Mouse (Mus musculus) stomach, embryonic 16.5 days (tissue): Measurements from ENCODE around the gene Apela. TPM values are rescaled to one million over a fixed set of nuclear protein-coding genes. Genes with fewer than 3 reads are reported as not detected.

ENCODE experiments used
- ATAC-seq: fragments of 200-750 bp; cut with Nextera tagmentation; 2 replicates; pipeline ENCODE4 v1.8.0; 2017; ENCODE audit warnings: moderate number of reproducible peaks, moderate TSS enrichment; ENCODE audit not compliant: insufficient read depth, low FRiP score
- H3K27ac ChIP-seq: fragments of 300-500 bp; sonication (generic); 2 replicates; pipeline ENCODE4 v1.5.1; 2014; ENCODE audit warnings: low read length
- H3K27me3 ChIP-seq: fragments of 300-500 bp; sonication (generic); 2 replicates; pipeline ENCODE4 v1.6.1; 2014; ENCODE audit warnings: low read length, control low read depth, mixed read lengths; ENCODE audit not compliant: control insufficient read depth, insufficient read depth
- H3K36me3 ChIP-seq: fragments of 300-500 bp; sonication (generic); 2 replicates; pipeline ENCODE4 v1.6.1; 2014; ENCODE audit warnings: low read length; ENCODE audit not compliant: control insufficient read depth, insufficient read depth
- H3K4me1 ChIP-seq: fragments of 300-500 bp; sonication (generic); 2 replicates; pipeline ENCODE4 v1.6.1; 2014; ENCODE audit warnings: low read length, control low read depth, mixed read lengths; ENCODE audit not compliant: control insufficient read depth, insufficient read depth
- H3K4me2 ChIP-seq: fragments of 300-500 bp; sonication (generic); 2 replicates; pipeline ENCODE4 v1.6.1; 2014; ENCODE audit warnings: low read depth, low read length, mixed read lengths
- H3K4me3 ChIP-seq: fragments of 300-500 bp; sonication (generic); replicated peaks from 2 replicates; pipeline ENCODE4 v1.5.1; 2014; ENCODE audit warnings: mild to moderate bottlenecking, low read length
- H3K9ac ChIP-seq: fragments of 300-500 bp; sonication (generic); 2 replicates; pipeline ENCODE4 v1.6.1; 2014; ENCODE audit warnings: low read length
- H3K9me3 ChIP-seq: fragments of 300-500 bp; sonication (generic); replicated peaks from 2 replicates; pipeline ENCODE4 v1.6.1; 2016; ENCODE audit warnings: low read length, control low read depth; ENCODE audit not compliant: control insufficient read depth
- WGBS: fragments of 180-500 bp; shearing (Covaris S2); extraction: QIAGEN DNeasy Blood & Tissue Kit; methylation state at CpG from one replicate; pipeline ENCODE4 v1.1.7; 2014; 5-methylcytosine and 5-hydroxymethylcytosine counted together
- polyA plus RNA-seq: library from polyadenylated mRNA; unstranded; fragments of >200 nt; fragmentation: Nextera tagmentation; extraction: Ambion mirVana; gene quantifications from 2 replicates; pipeline ENCODE4 v1.2.1, GENCODE M21; 2015

The Apela gene
- polyA plus RNA-seq, 1 experiment from 2014 or later: 3.1 TPM

DNA sequence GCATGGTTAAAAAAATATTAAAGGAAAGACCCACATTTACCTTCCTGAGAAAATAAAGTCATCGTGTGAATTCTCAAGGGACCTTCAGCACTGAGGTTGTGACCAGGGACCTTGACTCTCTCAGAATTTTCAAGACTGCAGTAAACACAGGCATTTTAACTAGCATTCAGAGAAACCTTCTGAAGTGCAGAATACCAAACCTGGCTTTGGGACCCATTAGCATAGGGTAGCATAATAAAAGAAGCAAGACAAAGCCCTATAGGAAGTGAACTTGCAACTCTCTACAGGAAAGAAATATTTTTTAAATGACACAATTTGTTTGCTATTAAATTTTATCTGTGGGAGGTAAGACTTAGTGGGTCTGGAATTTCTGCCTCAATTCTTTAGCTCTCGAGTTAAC, 26.9 kb upstream of the Apela start:
- H3K4me3 ChIP-seq: no peak overlapping the region
- H3K9ac ChIP-seq: no peak overlapping the region
- no peaks in the 10 kb centered on the region for H3K27me3 ChIP-seq
- no peak overlapping the region for H3K4me2 ChIP-seq
- no peaks in the 10 kb centered on the region for H3K9me3 ChIP-seq
- no peaks in the 10 kb centered on the region for H3K36me3 ChIP-seq
- no peak overlapping the region for H3K27ac ChIP-seq
- H3K4me1 ChIP-seq: no peaks in the 10 kb centered on the region
- WGBS: 57% methylated on average over 2 of the region's 2 CpGs
- no peak for ATAC-seq

GRCm38 (mm10) chr8:65062195-65062594, 25.1 kb upstream of the Apela start:
- Histone ChIP-seq H3K36me3 (no peaks in the 10 kb centered on the region), H3K9ac (no peak overlapping the region), H3K4me3 (no peak overlapping the region), H3K4me2 (no peak overlapping the region), H3K27ac (no peak overlapping the region), H3K4me1 (no peaks in the 10 kb centered on the region), H3K27me3 (no peaks in the 10 kb centered on the region), H3K9me3 (no peaks in the 10 kb centered on the region)
- 80% methylated on average over 4 of the region's 4 CpGs for WGBS
- no peak for ATAC-seq

- Histone ChIP-seq H3K27ac (no peak overlapping the region), H3K4me3 (no peak overlapping the region), H3K36me3 (no peaks in the 10 kb centered on the region), H3K9me3 (no peaks in the 10 kb centered on the region), H3K27me3 (no peaks in the 10 kb centered on the region), H3K4me1 (no peaks in the 10 kb centered on the region), H3K4me2 (no peak overlapping the region), H3K9ac (no peak overlapping the region)
- 87% methylated on average over 4 of the region's 4 CpGs for WGBS
- no peak for ATAC-seq
These were observed 19.6 kb upstream of the Apela start for GRCm38 (mm10) chr8:65056722-65057121.

- Histone ChIP-seq H3K4me1 (no peaks in the 10 kb centered on the region), H3K36me3 (no peaks in the 10 kb centered on the region), H3K9ac (no peak overlapping the region), H3K4me2 (no peak overlapping the region), H3K27me3 (no peaks in the 10 kb centered on the region), H3K9me3 (no peaks in the 10 kb centered on the region), H3K4me3 (no peak overlapping the region), H3K27ac (no peak overlapping the region)
- WGBS: 43% methylated on average over 5 of the region's 5 CpGs
- no peak for ATAC-seq
These were observed 16.8 kb upstream of the Apela start for GRCm38 (mm10) chr8:65053968-65054367.

DNA sequence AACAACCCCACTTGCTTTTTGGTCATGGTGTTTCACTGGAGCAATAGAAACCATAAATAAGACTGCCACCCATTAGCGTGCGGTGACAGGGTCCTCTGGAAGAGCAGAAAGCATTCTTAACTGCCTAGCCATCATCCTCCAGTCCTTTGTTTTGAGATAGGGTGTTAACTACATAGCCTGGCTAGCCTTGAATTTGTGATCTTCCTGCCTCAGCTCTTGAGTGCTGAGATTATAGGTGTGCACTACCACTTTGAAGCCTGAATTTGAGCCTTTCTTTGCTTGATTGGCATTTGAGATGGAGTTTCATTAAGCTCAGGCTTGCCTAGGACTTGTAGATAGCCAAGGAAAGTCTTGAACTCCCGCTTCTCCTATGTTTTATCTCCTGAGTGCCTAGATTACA, 16.4 kb upstream of the Apela start:
- Histone ChIP-seq H3K27ac (no peak overlapping the region), H3K9me3 (no peaks in the 10 kb centered on the region), H3K9ac (no peak overlapping the region), H3K36me3 (no peaks in the 10 kb centered on the region), H3K4me1 (no peaks in the 10 kb centered on the region), H3K4me3 (no peak overlapping the region), H3K27me3 (no peaks in the 10 kb centered on the region), H3K4me2 (no peak overlapping the region)
- ATAC-seq: no peak
- WGBS: 86% methylated on average over 3 of the region's 3 CpGs

DNA sequence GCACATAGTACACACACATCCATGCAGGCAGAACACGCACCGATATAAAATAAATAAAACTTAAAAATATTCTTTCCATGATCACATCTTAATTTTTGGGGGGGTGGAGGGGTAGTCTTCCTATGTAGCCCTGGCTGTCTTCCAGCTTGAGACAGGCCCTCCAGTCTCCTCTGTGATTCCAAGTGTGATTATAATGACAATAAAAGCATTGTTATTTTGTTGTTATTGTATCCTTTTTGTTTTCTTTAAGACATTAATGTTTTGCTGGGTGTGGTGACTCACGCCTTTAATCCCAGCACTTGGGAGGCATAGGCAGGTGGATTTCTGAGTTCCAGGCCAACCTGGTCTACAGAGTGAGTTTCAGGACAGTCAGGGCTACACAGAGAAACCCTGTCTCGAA, 10.7 kb upstream of the Apela start:
- Histone ChIP-seq H3K4me2 (no peak overlapping the region), H3K4me1 (no peaks in the 10 kb centered on the region), H3K27me3 (no peaks in the 10 kb centered on the region), H3K9me3 (no peaks in the 10 kb centered on the region), H3K9ac (no peak overlapping the region), H3K27ac (no peak overlapping the region), H3K36me3 (no peaks in the 10 kb centered on the region), H3K4me3 (no peak overlapping the region)
- WGBS: 88% methylated on average over 4 of the region's 4 CpGs
- no peak for ATAC-seq

DNA sequence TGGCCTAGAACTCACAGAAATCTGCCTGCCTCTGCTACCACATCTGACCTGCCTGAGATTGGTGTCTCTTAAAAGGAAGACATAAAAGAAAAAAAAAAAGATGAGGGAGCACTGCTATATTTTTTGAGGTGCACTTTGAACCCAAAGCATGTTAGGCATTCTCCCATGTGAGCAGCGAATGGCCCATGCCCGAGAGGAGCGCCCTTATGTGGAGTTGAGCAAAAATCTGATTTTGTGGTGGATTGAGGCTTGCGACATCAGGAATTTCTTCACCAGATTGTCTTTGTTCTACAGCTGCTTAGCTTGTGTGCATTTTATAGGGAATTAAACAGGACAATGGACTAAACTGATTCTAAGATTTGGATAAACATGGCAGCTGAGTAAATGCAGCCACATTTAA, 10.1 kb upstream of the Apela start:
- Histone ChIP-seq H3K9ac (no peak overlapping the region), H3K36me3 (no peaks in the 10 kb centered on the region), H3K27ac (no peak overlapping the region), H3K4me1 (no peaks in the 10 kb centered on the region), H3K9me3 (no peaks in the 10 kb centered on the region), H3K27me3 (no peaks in the 10 kb centered on the region), H3K4me3 (no peak overlapping the region), H3K4me2 (no peak overlapping the region)
- 87% methylated on average over 4 of the region's 4 CpGs for WGBS
- ATAC-seq: no peak

- peak overlapping the region; percentile 32 for H3K4me2 ChIP-seq
These were observed 9.4 kb upstream of the Apela start for GRCm38 (mm10) chr8:65046565-65046964.

DNA sequence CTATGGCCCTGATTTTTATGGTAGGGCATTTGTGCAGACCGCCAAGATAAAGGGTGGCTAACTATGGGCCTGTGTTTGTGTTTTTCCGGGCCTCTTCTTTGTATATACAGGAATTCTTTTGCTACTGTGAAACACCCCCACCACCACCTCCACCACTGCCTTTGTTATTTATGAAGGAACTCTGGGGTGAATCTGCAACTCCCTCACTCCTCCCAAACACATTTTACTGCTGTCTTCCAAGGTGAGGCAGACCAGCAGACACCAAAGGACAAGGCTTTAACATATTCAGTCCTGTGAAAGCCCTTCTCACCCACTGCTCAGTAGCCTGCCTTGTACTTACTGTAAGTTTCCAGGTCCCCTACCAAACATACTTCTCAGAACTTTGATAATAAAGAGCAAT, 3.0 kb downstream of the Apela start:
- H3K27me3 ChIP-seq: no peaks in the 10 kb centered on the region
- H3K27ac ChIP-seq: no peak overlapping the region
- H3K36me3 ChIP-seq: no peaks in the 10 kb centered on the region
- ATAC-seq: no peak
- no peak overlapping the region for H3K4me3 ChIP-seq
- no peak overlapping the region for H3K9ac ChIP-seq
- no peak overlapping the region for H3K4me2 ChIP-seq
- no peaks in the 10 kb centered on the region for H3K9me3 ChIP-seq
- 37% methylated on average over 2 of the region's 2 CpGs for WGBS
- peaks cover 9% of the 10 kb centered on the region for H3K4me1 ChIP-seq

More at GRCm38 (mm10) chr8:65046565-65046964, 9.4 kb upstream of the Apela start:
- ATAC-seq: peak; percentile 79
- H3K27ac ChIP-seq: peak overlapping the region; percentile 46; the same call in 1 of the 2 replicates
- peak overlapping the region; percentile 31; the same call in 1 of the 2 replicates for H3K9ac ChIP-seq
- no peaks in the 10 kb centered on the region for H3K9me3 ChIP-seq
- 41% methylated on average over 5 of the region's 5 CpGs for WGBS
- no peaks in the 10 kb centered on the region for H3K36me3 ChIP-seq
- H3K27me3 ChIP-seq: no peaks in the 10 kb centered on the region
- H3K4me1 ChIP-seq: no peaks in the 10 kb centered on the region
- H3K4me3 ChIP-seq: no peak overlapping the region; the same call in 1 of the 2 replicates

DNA sequence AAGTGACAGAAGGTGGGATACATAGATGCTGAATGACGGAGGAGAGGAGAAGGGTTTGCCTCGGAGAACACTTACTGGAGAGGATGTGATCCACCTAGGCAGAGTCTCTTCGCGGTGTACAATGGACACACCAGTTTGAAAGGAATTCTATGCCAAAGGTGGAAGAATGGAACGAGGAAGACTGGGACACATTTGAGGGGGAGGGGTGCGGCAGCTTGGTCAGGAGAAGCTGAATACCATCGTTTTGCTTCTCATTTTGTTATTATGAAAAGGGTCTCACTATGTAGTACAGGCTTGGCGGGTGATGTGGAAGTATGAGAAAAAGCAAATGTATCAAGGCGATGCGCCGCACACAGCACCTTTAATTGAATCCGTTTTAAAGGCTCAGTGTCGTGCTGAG, 4.1 kb downstream of the Apela start:
- Histone ChIP-seq H3K4me3 (no peak overlapping the region), H3K4me2 (no peak overlapping the region), H3K9ac (no peak overlapping the region), H3K27ac (no peak overlapping the region), H3K36me3 (no peaks in the 10 kb centered on the region), H3K27me3 (no peaks in the 10 kb centered on the region), H3K4me1 (peaks cover 9% of the 10 kb centered on the region), H3K9me3 (no peaks in the 10 kb centered on the region)
- 64% methylated on average over 13 of the region's 13 CpGs for WGBS
- ATAC-seq: no peak
